Mouse (Mus musculus) embryonic stem cell, embryonic (primary cell): Measurements from ENCODE around the gene Foxo3.

ENCODE experiments used
- CTCF ChIA-PET, 4 experiments: fragments of 300-600 bp in 2 of 4; fragments of 350-600 bp in 2 of 4; sonication (Branson Sonifier 250); formaldehyde crosslinking; loops; one replicate each; lab custom pipeline; 2022; ENCODE audit warnings: inconsistent platforms in 2 of 4; lab: Charles Lee
- POLR2A ChIA-PET, 4 experiments: fragments of 300-600 bp in 2 of 4; fragments of 350-600 bp in 2 of 4; sonication (Branson Sonifier 250); formaldehyde crosslinking; loops; one replicate each; lab custom pipeline; 2022; ENCODE audit warnings: antibody characterized with exemption in 4 of 4, inconsistent platforms in 1 of 4; lab: Charles Lee

The Foxo3 gene

DNA sequence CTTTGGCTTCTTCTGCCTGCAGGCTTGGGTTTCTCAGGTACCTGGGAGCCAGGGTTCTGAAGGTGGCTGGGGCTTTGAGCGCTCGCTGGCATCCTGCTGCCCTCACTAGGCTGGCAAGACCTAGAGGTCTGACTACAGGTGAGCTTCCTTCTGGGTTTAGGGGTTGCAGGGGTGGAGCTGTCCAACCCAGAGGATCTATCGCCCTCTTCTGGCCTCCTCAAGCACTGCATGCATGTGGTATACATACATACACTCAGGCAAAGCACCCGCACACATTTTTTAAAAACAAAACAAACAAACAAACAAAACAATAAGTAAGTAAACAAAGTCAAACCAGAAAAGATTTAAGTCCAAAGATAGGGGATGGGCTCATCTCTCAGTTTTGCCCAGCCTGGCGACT lies 14.8 kb upstream of the Foxo3 start:
- CTCF ChIA-PET: interaction anchor here (0.5 to 4.6 kb wide), 46 partner anchors 13 to 969 kb away, joined by 3 to 33 read pairs (median 4); no protein-coding TSS in a partner anchor
- POLR2A ChIA-PET: interaction anchor here in 3 of 4 experiments (0.6 to 2.8 kb wide), 11 partner anchors 12 to 311 kb away, joined by 3 to 10 read pairs (median 4); no protein-coding TSS in a partner anchor

DNA sequence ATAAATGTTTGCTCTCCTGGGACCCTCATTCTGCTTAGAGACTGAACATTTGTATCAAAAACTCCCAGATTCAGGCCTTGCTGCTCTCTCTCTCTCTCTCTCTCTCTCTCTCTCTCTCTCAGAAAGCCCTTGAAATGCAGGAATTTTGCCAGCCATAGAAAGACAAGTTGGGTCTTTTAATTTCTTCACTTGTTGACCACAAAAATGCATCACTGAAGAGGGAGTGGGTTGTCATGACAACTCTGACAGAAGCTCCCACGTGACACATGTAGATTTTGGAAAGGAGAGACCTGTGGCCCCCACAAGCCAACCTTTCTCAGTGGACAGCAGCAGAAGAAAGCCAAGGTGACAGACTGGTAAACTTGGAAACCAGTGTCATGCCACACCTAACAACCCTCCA lies 11.1 kb upstream of the Foxo3 start:
- ChIA-PET POLR2A (interaction anchor here in 2 of 4 experiments (0.7 to 1.4 kb wide), 4 partner anchors 10 to 685 kb away, joined by 3 to 4 read pairs (median 4); partner anchors contain the start of gene Foxo3 (in 1 of the 2)), CTCF (interaction anchor here in 3 of 4 experiments (0.6 to 1.1 kb wide), 4 partner anchors 42 to 295 kb away, joined by 3 read pairs; no protein-coding TSS in a partner anchor)

DNA sequence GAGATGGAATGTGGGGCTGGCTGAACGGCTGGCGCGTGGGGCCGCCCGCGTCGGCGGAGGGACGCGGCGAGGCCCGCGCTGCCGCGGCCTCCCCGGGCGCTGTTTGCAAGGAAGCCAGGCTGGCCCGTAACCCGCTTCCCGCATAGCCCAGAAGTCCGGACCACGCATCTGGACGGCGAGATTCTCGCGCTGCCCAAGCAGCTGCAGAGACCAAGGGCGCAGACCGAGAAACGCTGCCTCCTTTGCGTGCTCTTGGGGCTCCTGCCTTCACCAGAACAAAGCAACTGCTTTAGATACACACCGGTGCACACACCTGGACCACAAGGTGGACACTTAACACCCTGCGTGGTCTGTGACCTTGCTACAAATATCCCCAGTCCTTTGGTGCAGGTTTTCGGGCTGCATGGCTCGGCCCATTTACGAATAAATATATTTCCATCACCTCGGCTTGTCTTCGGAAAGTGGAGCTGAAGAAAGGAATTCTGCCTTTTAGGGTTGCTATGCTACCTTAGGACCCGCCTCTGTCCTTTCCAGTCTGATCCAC lies 1.8 kb upstream of the Foxo3 start:
- POLR2A ChIA-PET: interaction anchor here (0.7 to 5.9 kb wide), 69 partner anchors 9 to 975 kb away, joined by 3 to 57 read pairs (median 5); partner anchors contain the start of genes Cd164 (in 2 of the 4), Snx3 (in 2 of the 4), Ak9 (in 1 of the 4) and Armc2 (in 1 of the 4)
- CTCF ChIA-PET: interaction anchor here in 3 of 4 experiments (0.5 to 1.1 kb wide), 5 partner anchors 13 to 1734 kb away, joined by 3 to 6 read pairs (median 4); partner anchors contain the start of gene Snx3 (in 1 of the 3)

DNA sequence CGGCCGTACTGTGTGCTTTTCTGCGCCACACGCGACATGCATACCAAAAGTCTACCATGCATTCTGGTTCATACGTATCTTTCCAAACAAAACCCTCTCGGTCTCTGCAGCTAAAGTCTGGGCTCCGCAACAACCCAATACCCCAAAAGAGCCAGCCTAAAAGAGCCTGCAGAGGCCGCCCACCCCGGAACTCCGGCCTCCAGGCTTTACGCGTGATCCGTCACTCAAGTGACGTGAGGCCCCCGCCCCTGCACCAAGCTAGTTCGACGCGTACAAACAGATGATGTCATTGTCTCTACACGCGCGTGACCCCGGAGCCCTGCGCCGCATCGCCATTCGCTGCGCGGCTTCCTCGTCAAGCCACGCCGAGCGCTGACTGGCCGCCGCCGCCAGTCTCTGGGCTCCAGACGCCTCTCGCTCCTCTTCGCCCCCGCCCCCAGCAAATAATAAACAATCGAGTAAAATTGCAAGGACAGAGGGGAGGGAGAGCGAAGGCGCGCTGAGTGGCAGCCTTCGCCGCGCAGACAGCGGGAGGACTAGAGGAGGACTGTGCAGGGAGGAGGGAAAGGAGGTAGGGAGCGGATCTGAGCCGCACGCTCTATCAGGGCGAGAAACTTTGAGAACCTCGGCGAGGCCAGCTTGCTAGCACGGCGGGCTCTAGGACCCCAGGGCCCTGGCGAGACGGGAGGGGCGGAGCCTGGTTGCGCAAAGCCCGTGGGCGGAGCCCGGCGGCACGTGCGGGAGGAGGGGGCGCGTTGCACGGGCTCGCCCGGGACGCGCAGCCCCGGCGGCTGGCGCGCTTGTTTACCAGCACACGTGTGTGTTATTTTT lies 1.1 kb upstream of the Foxo3 start:
- POLR2A ChIA-PET: interaction anchor here (0.5 to 5.9 kb wide), 112 partner anchors 9 to 974 kb away, joined by 3 to 57 read pairs (median 4); partner anchors contain the start of genes Cd164 (in 2 of the 4), Snx3 (in 2 of the 4), Afg1l (in 1 of the 4) and Ak9 (in 1 of the 4)
- CTCF ChIA-PET: interaction anchor here in 3 of 4 experiments (0.5 to 1.1 kb wide), 6 partner anchors 13 to 595 kb away, joined by 3 to 7 read pairs (median 4); partner anchors contain the start of gene Snx3 (in 1 of the 3)

DNA sequence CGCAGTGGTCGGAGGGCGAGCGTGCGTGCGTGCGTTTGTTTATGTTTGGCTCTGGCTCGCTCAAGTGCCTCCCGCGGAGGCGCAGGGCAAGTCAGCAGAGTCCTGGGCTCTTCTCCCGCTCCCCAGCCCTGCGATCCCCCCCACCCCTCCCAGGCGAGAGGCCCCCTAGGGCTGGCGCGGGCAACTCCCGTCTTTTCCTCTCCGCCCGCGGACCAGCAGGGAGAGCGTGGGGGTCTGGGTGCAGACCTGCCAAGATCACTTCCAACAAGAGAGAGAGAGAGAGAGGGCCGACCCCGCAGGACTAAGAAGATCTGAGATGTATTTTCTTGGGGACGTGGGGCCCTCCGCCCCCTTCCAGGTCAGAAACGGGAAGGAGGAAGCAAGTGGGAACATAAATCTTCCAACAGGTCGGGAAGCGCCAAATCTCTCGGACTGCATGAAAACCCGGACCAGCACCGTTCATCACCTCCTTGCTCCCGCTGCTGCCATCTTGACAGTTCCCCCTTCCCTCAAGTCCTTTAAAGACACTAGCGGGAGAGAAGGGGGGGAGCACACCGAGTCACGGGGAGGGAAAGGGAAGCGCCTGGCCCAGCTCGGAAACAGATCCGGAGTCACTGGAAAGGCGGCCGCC lies 569 bp downstream of the Foxo3 start:
- ChIA-PET POLR2A (interaction anchor here in 3 of 4 experiments (0.5 to 5.9 kb wide), 20 partner anchors 10 to 301 kb away, joined by 3 to 57 read pairs (median 5); partner anchors contain the start of gene Afg1l (in 1 of the 3)), CTCF (no interaction called here)

DNA sequence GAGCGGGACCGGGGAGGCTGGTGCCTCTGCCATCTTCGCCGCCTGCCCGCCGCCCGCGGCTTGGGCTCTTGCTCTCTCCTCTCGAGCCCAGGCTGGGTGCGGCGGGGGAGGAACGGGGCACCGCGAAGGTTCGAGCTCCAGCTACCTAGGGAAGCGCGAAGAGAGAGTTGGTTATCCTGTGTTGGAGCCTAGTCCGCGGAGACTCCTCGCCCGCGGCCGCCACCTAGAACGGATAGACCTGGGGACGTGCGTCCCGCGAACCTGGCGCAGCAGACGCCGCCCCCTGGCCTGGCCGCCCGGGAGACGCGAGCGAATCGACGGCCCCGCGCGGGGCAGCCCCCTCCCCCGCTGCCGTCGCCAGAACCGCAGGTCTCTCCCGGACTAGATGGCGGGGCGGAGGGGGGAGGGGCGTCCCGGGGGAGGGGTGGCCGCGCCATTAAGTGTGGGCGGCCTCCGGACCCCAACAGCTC lies 1.1 kb downstream of the Foxo3 start:
- CTCF ChIA-PET: no interaction called here
- POLR2A ChIA-PET: interaction anchor here (0.5 to 5.9 kb wide), 33 partner anchors 9 to 757 kb away, joined by 3 to 57 read pairs (median 5); partner anchors contain the start of genes Afg1l (in 1 of the 4) and Cd164 (in 1 of the 4)

DNA sequence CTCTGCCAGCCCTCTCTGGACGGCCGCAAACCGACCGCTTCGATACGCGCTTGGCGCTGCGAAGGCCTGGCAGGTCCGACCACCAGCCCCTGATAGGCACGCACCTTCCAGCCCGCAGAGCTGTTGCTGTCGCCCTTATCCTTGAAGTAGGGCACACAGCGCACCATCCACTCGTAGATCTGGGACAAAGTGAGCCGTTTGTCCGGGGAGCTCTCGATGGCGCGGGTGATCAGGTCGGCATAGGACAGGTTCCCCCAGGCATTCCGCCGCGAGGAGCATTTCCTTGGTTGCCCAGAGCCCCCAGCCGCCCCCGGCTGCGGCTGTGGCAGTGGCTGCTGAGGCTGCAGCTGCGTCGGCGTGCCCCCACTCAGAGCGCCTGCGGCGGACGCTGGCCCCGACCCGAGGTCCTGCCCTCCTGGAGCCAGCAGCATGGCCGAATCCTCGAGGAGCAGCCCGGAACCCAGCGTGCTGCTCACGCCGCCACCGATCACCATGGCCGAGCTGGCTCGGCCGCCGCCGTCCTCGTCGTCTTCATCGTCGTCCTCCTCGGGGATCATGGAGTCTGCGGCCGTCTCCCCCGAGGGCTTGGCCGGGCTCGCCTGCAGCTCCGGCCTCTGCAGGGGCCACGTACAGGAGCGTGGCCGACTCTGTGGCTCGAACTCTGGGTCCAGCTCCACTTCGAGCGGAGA lies 1.7 kb downstream of the Foxo3 start:
- POLR2A ChIA-PET: interaction anchor here (0.5 to 5.9 kb wide), 47 partner anchors 8 to 756 kb away, joined by 3 to 57 read pairs (median 4); partner anchors contain the start of genes Afg1l (in 1 of the 4), Cd164 (in 1 of the 4) and Snx3 (in 1 of the 4)
- CTCF ChIA-PET: interaction anchor here in 2 of 4 experiments (0.7 to 1.4 kb wide), 4 partner anchors 16 to 363 kb away, joined by 3 to 4 read pairs (median 4); no protein-coding TSS in a partner anchor

DNA sequence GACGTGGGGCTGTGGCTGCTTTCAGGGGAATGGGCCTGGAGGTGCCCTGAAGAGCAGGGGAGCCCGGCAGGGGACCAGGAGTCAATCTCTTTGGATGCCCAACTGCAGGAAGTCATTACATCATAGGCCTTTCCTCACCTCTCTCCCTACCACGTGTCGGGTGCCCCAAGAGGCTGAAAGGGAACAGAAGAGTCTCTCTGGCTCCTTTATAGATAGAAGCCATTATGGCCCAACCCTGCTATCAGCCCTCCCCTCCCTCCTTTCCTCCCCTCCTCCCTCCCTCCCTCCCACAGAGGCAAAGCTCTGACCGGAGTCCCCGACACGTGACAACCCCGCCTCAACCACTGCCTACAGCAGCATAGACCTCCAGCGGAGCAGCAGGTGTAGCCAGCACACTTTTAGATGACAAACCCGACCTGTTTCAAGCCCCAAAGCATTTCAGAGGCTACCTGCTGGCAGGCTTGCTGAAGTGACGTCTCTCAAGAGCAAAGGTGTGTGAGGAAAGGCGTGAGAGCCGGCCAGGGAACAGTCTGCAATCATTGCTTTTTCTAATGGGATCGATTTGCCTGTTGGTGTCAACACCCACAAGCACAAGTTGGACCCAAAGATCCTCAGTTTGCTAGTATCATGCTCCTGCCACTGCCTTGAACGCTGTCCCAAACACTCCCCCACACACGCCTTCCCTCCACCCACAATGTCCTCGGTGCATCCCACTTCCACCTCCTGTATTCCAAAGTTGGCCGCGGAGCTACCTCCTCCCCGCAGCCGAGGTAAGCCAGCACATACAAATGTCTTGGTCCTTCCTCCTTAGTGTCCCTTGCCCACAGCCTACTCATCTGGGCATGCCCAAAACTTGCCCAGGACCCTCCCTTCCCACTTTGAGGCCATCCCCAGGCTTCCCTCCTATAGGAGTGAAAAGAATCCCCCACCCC lies 2.5 kb downstream of the Foxo3 start:
- ChIA-PET CTCF (interaction anchor here in 2 of 4 experiments (0.6 to 1.4 kb wide), 6 partner anchors 17 to 413 kb away, joined by 3 to 4 read pairs (median 4); no protein-coding TSS in a partner anchor), POLR2A (interaction anchor here (0.5 to 5.9 kb wide), 66 partner anchors 8 to 870 kb away, joined by 3 to 57 read pairs (median 4); partner anchors contain the start of genes Sec63 (in 2 of the 4), Afg1l (in 1 of the 4), Cd164 (in 1 of the 4) and Snx3 (in 1 of the 4))

DNA sequence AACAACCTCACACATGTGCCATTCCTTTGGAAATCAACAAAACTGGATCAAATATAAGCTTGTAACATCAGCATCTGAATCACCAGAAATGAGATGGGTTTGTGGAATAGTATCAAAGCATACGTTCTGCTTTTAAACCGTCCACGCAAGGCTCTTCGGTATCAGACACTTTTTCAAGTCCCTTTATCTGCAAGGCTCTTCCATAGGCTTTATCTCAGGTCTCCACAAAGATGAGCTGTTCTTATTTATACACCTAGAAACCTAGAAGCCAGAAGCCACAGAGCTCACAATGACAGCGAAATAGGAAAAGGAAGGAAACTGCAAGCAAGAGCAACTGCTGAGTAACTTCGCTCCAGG lies 3.2 kb downstream of the Foxo3 start:
- ChIA-PET CTCF (interaction anchor here in 1 of 4 experiments (1.4 kb wide), 1 partner anchor 292 kb away, joined by 4 read pairs; no protein-coding TSS in a partner anchor), POLR2A (interaction anchor here in 3 of 4 experiments (0.5 to 5.9 kb wide), 32 partner anchors 9 to 750 kb away, joined by 3 to 57 read pairs (median 5); partner anchors contain the start of genes Sec63 (in 2 of the 3) and Snx3 (in 1 of the 3))

DNA sequence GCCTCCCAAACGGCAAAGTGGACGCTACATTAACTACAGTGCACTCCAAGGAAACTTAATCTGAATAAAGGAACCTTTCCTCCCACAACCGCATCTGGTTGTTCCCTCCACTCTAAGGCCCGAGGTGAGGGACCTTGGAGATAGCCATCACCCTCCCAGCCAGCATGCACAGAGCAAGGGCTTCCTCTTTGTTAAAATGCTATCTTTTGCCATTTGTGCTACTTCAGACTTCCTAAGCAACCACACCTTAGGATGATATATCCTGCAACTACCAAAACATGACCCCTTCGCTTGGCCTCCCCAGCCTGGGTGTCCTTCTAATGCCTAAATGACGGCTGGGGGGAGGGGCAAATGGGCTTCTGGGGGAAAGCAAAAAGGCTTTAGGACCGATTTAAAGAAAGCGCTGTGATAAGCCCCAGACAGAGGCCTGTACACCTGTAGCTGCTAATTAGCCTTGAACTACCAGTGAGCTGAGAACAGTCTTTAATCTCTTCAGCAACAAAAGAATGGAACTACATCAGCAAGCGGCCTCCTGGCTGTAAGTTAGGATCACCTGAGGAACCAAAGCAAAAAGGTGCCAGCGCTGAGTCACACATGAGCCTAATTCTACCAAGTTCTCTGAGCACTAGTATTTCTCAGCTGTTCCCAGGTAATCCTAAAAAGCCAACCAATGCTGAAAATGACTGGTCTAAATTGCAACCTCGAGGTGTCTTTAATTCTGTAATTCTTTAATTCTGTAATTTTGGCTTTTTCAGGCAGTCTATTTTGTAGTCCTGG lies 4.9 kb downstream of the Foxo3 start:
- ChIA-PET POLR2A (interaction anchor here in 2 of 4 experiments (0.6 to 1.3 kb wide), 3 partner anchors 8 to 234 kb away, joined by 3 to 5 read pairs (median 3); no protein-coding TSS in a partner anchor), CTCF (no interaction called here)

DNA sequence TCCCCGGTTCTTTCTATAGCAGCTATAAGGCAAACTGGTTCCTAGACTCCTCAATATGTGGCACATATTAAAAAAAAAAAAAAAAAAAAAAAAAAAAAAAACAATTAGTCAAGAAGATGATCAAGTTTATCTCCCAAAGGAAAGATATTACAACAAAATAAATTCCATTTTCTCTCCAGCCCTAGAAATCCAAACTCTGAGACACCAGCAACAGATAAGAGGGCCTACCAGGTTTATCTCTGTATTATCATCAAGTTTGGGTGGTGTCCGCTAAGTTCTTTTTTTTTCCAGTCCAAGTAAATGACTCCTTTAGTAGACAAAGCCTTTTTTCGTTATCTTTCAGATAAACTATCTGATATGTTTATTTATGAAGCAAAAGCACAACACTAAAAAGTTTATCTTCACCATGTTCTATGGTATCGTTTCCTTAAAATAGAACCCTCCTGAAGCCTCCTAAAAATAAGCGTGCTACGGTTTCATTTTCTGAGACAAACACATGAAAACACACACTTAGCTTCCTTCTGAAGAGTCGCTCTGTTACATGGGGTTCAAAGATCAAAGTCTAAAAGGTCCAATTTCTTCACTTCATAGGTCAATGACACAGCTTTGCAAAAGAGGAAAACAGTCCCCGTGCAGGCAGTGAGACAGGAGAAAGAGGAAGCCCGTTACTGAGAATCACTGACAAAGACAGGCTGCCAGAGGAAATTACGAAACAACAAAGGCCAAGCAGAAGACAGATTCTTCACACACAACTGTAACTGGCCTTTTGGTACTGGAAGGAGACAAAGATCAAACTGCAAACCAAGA lies 6.1 kb downstream of the Foxo3 start:
- ChIA-PET POLR2A (interaction anchor here in 3 of 4 experiments (1.1 to 2.4 kb wide), 13 partner anchors 8 to 198 kb away, joined by 3 to 18 read pairs (median 4); no protein-coding TSS in a partner anchor), CTCF (no interaction called here)

DNA sequence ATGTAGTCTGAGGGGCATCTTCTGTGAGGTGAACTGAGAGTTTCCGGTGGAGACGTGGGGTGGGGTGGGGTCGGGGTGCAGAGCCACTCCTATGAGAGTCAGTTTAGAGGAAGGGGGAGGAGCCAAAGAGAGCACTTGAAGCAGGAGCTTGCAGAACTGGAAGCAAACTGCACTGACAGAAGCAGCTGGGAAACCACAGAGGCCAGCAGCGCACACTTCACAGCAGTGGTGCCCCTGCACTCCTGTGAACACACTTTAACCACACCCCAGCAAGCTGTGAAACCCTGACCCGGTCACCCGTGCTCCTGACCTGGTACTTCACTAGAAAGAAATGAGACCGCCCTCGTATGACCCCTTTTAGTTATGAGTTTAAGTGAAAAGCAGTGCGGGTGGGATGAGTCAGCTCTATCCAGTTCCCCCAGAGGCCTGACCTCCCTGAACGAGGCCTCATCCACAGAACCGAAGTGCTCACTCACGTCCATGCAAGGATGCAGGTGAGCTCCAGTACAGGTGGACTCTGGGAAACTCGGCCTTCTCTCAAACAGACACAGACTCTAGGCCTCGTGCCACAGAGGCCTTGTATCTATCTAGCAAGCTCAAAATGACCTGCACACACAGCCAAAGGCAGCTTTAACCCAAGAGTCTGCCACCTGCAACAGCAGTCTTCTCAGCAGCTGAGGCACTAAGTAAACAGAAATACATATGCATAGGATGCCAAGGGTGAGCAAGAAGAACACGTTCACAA lies 7.1 kb downstream of the Foxo3 start:
- CTCF ChIA-PET: interaction anchor here in 1 of 4 experiments (1.0 kb wide), 1 partner anchor 22 kb away, joined by 12 read pairs; no protein-coding TSS in a partner anchor
- POLR2A ChIA-PET: interaction anchor here in 3 of 4 experiments (0.5 to 2.5 kb wide), 19 partner anchors 8 to 240 kb away, joined by 3 to 18 read pairs (median 4); no protein-coding TSS in a partner anchor

DNA sequence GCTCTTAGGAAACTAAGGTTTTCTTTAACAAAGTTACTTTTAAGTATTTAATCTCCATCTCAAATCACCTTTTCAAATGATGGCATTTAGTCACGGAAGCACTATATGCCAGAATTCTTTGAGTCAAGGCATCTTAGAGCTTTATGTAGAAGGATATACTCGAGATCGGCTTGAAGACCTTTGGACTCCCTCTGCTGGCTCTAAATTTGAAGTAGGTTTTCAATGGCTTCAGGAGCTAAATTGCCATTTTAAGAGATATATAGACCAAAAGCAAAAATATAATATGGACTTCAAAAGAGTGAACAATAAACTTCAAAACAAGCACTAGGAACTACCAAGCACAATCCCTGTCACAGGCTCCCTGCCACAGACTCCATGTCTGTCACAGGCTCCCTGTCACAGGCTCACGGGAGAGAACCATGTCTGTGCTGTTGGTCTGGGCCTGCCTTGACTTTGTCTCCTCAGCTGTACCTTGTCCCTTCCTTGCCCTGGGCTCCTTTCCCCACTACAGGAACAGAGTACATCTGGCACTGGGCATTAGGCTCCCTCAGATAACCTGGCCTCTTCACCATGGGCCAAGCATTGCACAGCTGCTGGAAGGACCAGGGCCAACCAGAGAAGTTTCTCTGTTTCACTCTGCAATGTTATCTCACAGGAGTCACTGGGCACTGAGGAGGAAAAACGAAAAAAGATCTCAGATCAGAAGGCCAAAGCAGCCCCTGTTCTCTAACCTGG lies 8.6 kb downstream of the Foxo3 start:
- ChIA-PET CTCF (interaction anchor here in 2 of 4 experiments (0.6 to 1.6 kb wide), 2 partner anchors 23 to 273 kb away, joined by 4 read pairs; no protein-coding TSS in a partner anchor), POLR2A (interaction anchor here (0.6 to 3.0 kb wide), 15 partner anchors 8 to 238 kb away, joined by 3 to 19 read pairs (median 8); no protein-coding TSS in a partner anchor)
